Comparison of ENCODE assay signal across 14 mouse cellular contexts in the genomic region with DNA sequence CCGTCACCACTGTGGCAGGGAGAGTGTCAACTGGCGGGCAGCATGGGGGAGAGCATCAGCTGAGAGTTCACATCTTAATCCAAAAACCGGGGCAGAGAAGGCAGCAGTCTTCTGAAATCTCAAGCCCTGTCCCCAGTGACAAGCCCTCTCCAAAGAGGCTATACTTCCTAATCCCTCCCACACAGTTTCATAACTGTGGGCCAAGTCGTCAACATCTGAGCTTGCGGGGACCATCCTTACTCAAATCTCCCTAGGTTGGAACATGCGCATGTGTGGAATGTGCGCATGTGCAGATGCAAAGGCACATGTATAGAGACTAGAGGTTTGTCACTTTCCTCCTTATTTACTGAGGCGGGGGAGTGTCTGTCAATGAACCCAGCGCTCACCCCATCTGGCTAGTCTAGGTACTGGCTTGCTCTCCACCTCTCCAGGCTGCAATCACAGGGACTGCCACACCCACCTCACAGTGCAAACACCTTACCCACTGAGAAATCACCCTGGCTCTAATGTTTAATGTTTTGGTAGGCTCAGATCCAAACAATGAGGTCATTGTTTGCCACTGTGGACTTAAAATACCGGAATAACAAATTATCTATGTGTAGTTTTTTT. TPM values are rescaled to one million over a fixed set of nuclear protein-coding genes. Genes with fewer than 3 reads are reported as not detected.
DNase-seq lines count a peak whose midpoint lies in the region; ATAC-seq and TF ChIP-seq lines count a peak whose summit lies in the region.
"Had no signal": no experiment of that assay in that cellular context is flagged by ENCODE, and none has a peak within 500 bp of the region (broad histone marks: within the 10 kb centered on the region; RNA-seq: fewer than 3 reads in every experiment).

No protein-coding gene starts in this region.

- peak; percentile 52; the same call in 1 of the 2 replicates for ATAC-seq in kidney, postnatal 0 days (replicated peaks; ENCODE audit: low FRiP score, low read depth)
- ATAC-seq in kidney, embryonic 14.5 days (ENCODE audit: low FRiP score, low TSS enrichment): no peak
- peak; percentile 63 for ATAC-seq in liver, embryonic 15.5 days (ENCODE audit: insufficient read depth)
- 0 out of 2 replicates have a peak, but pooled peaks have one; percentile 14 for ATAC-seq in megakaryocyte progenitor cell, adult 5-6 weeks (replicated peaks; ENCODE audit: poor library complexity)
- ATAC-seq: CD4-positive, CD25-positive, alpha-beta regulatory T cell, adult 4 months had no signal

- no peak overlapping the region for H3K27ac ChIP-seq in kidney, postnatal 0 days
- no peak overlapping the region for H3K27ac ChIP-seq in kidney, embryonic 14.5 days (ENCODE audit: low read depth, low read length)
- no peak overlapping the region for H3K27ac ChIP-seq in liver, embryonic 15.5 days (replicated peaks)
- H3K27ac ChIP-seq: gastrocnemius, adult 2 months; heart, embryonic 13.5 days; hindbrain, embryonic 15.5 days had no signal

- DNase-seq in kidney, postnatal 0 days (ENCODE audit: low spot score): peak; percentile 38
- DNase-seq in R1 (ENCODE audit: low read depth, low spot score): peak; percentile 76
- no peak for DNase-seq in spleen, postnatal 4 days (ENCODE audit: low spot score in 2 of 2)
- DNase-seq in kidney, postnatal 14 days: no peak
- DNase-seq in adrenal gland, postnatal 4 days (ENCODE audit: low spot score in 2 of 2): no peak
- DNase-seq: cerebellum, adult 2 months; embryo, embryonic 11 days; gastrocnemius, adult 2 months had no signal

- no peak overlapping the region for H3K4me2 ChIP-seq in kidney, postnatal 0 days (ENCODE audit: low read length)
- no peak overlapping the region for H3K4me2 ChIP-seq in kidney, embryonic 14.5 days (replicated peaks; ENCODE audit: low read depth, low read length)
- H3K4me2 ChIP-seq in liver, embryonic 15.5 days: no peak overlapping the region
- H3K4me2 ChIP-seq: heart, embryonic 13.5 days; hindbrain, embryonic 15.5 days had no signal

- no peak for TF ChIP-seq CTCF in kidney, postnatal 0 days (IDR thresholded peaks at IDR 0.05; ENCODE audit: low read depth)

- no peak overlapping the region for H3K9ac ChIP-seq in kidney, postnatal 0 days (ENCODE audit: low read depth, low read length)
- H3K9ac ChIP-seq in kidney, embryonic 14.5 days (ENCODE audit: low read depth, low read length): no peak overlapping the region
- no peak overlapping the region for H3K9ac ChIP-seq in liver, embryonic 15.5 days
- H3K9ac ChIP-seq: heart, embryonic 13.5 days; hindbrain, embryonic 15.5 days had no signal

- H3K4me3 ChIP-seq in kidney, postnatal 0 days (replicated peaks; ENCODE audit: low read depth, low read length): no peak overlapping the region
- no peak overlapping the region for H3K4me3 ChIP-seq in kidney, embryonic 14.5 days (ENCODE audit: low read length)
- H3K4me3 ChIP-seq in liver, embryonic 15.5 days (replicated peaks): no peak overlapping the region
- H3K4me3 ChIP-seq: gastrocnemius, adult 2 months; heart, embryonic 13.5 days; hindbrain, embryonic 15.5 days had no signal

- H3K4me1 ChIP-seq in kidney, postnatal 0 days (replicated peaks; ENCODE audit: insufficient read depth, low read length): 0 out of 2 replicates have a peak, but pooled peaks cover 3% of the 10 kb centered on the region
- 0 out of 2 replicates have a peak, but pooled peaks cover 5% of the 10 kb centered on the region for H3K4me1 ChIP-seq in kidney, embryonic 14.5 days (ENCODE audit: control insufficient read depth, insufficient read depth, low read length)
- H3K4me1 ChIP-seq in liver, embryonic 15.5 days (replicated peaks): peaks cover 15% of the 10 kb centered on the region
- H3K4me1 ChIP-seq: hindbrain, embryonic 15.5 days had no signal

- H3K36me3 ChIP-seq in kidney, postnatal 0 days (ENCODE audit: insufficient read depth, low read length): peaks cover 17% of the 10 kb centered on the region; the same call in 1 of the 2 replicates
- H3K36me3 ChIP-seq in kidney, embryonic 14.5 days (ENCODE audit: control insufficient read depth, insufficient read depth, low read length): peaks cover 21% of the 10 kb centered on the region
- H3K36me3 ChIP-seq in liver, embryonic 15.5 days (replicated peaks): peaks cover 24% of the 10 kb centered on the region

- H3K9me3 ChIP-seq in kidney, postnatal 0 days (replicated peaks; ENCODE audit: low read length): 0 out of 2 replicates have a peak, but pooled peaks cover 6% of the 10 kb centered on the region
- H3K9me3 ChIP-seq in kidney, embryonic 14.5 days (ENCODE audit: control insufficient read depth, low read length): peaks cover 23% of the 10 kb centered on the region
- no peaks in the 10 kb centered on the region for H3K9me3 ChIP-seq in liver, embryonic 15.5 days (replicated peaks)

- no peaks in the 10 kb centered on the region for H3K27me3 ChIP-seq in kidney, postnatal 0 days (ENCODE audit: insufficient read depth, low read length)
- no peaks in the 10 kb centered on the region for H3K27me3 ChIP-seq in kidney, embryonic 14.5 days (ENCODE audit: control insufficient read depth, insufficient read depth, low read length)
- H3K27me3 ChIP-seq in liver, embryonic 15.5 days: no peaks in the 10 kb centered on the region
- H3K27me3 ChIP-seq: heart, embryonic 13.5 days; hindbrain, embryonic 15.5 days had no signal

- WGBS in kidney, postnatal 0 days: 88% methylated on average over 10 of the region's 10 CpGs
- WGBS in kidney, embryonic 14.5 days: 92% methylated on average over 10 of the region's 10 CpGs
- 82% methylated on average over 10 of the region's 10 CpGs for WGBS in liver, embryonic 15.5 days (ENCODE audit: insufficient replicate concordance)

RNA-seq across cellular contexts. Expression of a gene that starts 16.9 kb away (rescaled TPM):
- 16.3 and 16.6 TPM in 2 replicates for polyA plus RNA-seq in kidney, postnatal 0 days (2015; fragmentation: Nextera tagmentation; extraction: Ambion mirVana)
- 33.2 and 36.0 TPM in 2 replicates for polyA plus RNA-seq in kidney, embryonic 14.5 days (2014; fragmentation: Nextera tagmentation; extraction: Ambion mirVana)
- 7.5 and 8.0 TPM in 2 replicates for polyA plus RNA-seq in liver, embryonic 15.5 days (2015; fragmentation: Nextera tagmentation; extraction: Ambion mirVana)
- total RNA-seq in megakaryocyte progenitor cell, adult 5-6 weeks (2015): 64.1 and 66.2 TPM in 2 replicates
- 35.7 and 36.1 TPM in 2 replicates for total RNA-seq in megakaryocyte progenitor cell, adult 5-6 weeks (2017)
- total RNA-seq in adrenal gland, postnatal 4 days (2021): 10 to 100 TPM; 63.6 to 69.3 TPM

Comparison
In these comparisons a context has a peak if more than half of its experiments do, and no peak if none do; other contexts are left out.
1. DNase-seq: peak in kidney, postnatal 0 days (single experiment) and R1 (single experiment); none in spleen, postnatal 4 days (0 of 2), kidney, postnatal 14 days (single experiment) and adrenal gland, postnatal 4 days (0 of 2).